Mouse (Mus musculus) C2C12 (cell line): ENCODE measurements around the gene Camkk2.

Source experiments
- CEBPB ChIP-seq: IDR thresholded peaks from one replicate; pipeline ENCODE4 v1.6.1; 2011; ENCODE audit warnings: low read depth, mild to moderate bottlenecking, control low read depth, moderate library complexity
- CTCF ChIP-seq: IDR thresholded peaks from one replicate; pipeline ENCODE4 v1.5.1; 2011; ENCODE audit not compliant: control insufficient read depth, insufficient read depth, insufficient read length
- FOSL1 ChIP-seq: IDR thresholded peaks from one replicate; pipeline ENCODE4 v1.8.0; 2011; ENCODE audit warnings: mild to moderate bottlenecking, low read length; ENCODE audit not compliant: poor library complexity, insufficient read depth, severe bottlenecking
- MAX ChIP-seq: IDR thresholded peaks from one replicate; pipeline ENCODE4 v1.6.1; 2011; ENCODE audit warnings: mild to moderate bottlenecking, control low read depth
- MYOD1 ChIP-seq: IDR thresholded peaks from one replicate; pipeline ENCODE4 v1.6.1; 2011; ENCODE audit warnings: low read depth; ENCODE audit not compliant: control insufficient read depth, insufficient read length
- MYOG ChIP-seq: IDR thresholded peaks from one replicate; pipeline ENCODE4 v1.6.1; 2011; ENCODE audit not compliant: control insufficient read depth, insufficient read length; ENCODE audit errors: extremely low read depth
- USF1 ChIP-seq: IDR thresholded peaks from one replicate; pipeline ENCODE4 v1.6.1; 2011; ENCODE audit warnings: low read depth, mild to moderate bottlenecking, control low read depth, moderate library complexity

DNA sequence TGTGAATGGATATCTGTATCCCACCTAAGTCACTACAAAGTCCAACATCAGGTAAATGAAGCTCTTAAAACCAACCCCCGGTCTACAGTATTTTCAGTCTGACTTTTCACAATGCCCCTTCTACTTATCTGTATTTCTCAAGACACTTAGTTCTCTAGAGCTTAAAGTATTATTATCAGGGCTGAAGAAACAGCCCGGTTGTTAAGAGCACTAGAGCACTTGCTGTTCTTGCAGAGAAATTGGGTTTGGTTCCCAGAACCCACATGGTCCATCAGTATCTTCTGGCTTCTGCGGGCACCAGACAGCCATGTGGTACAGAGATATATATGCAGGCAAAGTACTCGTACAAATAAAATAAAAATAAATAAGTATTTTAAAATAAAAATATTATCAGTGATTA, 43.2 kb upstream of the Camkk2 start:
- TF ChIP-seq CTCF (no peak), MYOD1 (no peak), USF1 (no peak), MAX (no peak), CEBPB (no peak), MYOG (no peak), FOSL1 (no peak)
